Mouse (Mus musculus) megakaryocyte, adult 5-6 weeks (primary cell): Measurements from ENCODE around the gene Lonrf2. TPM values are rescaled to one million over a fixed set of nuclear protein-coding genes. Genes with fewer than 3 reads are reported as not detected.

Source experiments
- ATAC-seq: 2 replicates; pipeline ENCODE4 v1.8.0; 2016; ENCODE audit warnings: mild to moderate bottlenecking, inconsistent platforms; ENCODE audit not compliant: poor library complexity, severe bottlenecking
- total RNA-seq, 2 experiments: library from RNA; stranded (forward) in 1 of 2; stranded (reverse) in 1 of 2; fragments of 153-499, 151-499 nt in 1 of 2; fragments of 221-1000, 200-1000 nt in 1 of 2; gene quantifications; 2 replicates each; pipeline versions ENCODE4 v1.2.3 to v1.2.4; 2015 to 2017

The Lonrf2 gene
- 0.11 TPM in 1 of 2 replicates, not detected in the other for total RNA-seq (2015)
- 0.07 and 0.08 TPM in 2 replicates for total RNA-seq (2017)

DNA sequence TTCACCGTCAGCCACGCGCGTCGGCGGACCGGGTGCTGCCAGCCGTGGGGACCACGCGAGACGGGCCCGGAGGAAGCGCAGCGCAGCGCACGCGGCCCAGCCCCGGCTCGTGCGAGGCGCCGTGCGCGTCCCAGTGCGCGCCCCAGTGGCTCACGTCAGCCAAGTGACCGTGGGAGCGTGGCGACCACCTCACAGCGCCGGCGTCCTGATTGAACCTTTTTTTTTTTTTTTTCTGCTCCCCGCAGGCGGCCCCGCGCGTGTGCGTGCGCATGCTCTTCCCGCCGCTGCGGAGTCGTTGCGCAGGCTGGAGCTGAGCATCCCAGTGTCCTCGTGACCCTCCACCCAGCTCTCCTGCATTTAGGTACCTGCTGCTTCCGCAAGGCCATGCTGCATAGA is at the start of gene Lonrf2:
TSS of gene Lonrf2 (minus strand) at position 235 of the 396 bp plus-strand sequence.
- ATAC-seq = no peak

DNA sequence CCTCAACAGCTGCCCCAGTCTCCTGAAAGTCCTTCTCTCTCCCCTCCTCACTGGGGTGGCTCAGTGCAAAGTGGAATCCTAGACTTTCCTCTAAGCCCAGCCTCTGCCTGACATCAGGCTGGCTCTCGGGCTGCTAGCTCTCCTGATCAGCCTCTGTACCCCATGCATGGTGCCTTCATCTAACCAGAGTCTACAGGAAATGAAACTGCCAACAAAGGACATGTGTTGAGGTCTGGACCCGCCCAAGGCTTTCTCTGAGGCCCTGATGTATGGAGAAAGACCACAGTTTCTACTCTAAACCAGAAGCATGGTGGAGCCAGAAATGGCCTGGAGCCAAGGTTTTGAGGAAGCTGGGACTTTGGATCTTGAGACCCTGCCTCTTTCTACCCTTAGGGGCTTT is 49.4 kb upstream of the Lonrf2 start:
- ATAC-seq = peak; percentile 82

DNA sequence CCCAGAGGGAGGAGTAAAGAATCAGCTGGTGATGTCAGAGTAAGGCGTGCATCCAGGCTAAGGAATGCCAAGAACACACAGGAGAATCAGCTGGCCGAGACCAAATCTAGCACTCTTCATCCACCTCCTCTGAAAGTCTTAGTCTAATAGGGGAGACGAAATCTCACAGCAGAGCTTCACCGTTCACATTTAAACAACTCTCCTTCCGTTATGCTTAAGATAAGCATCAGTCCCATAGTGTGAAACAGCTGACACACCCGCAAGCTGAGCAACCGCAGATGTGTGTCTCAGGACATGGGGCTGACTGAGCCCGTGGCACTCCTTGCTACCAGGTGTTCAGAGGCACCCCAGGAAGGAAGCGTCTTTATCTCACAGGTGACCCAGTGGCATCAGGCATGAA is 47.3 kb upstream of the Lonrf2 start:
- ATAC-seq = no peak

DNA sequence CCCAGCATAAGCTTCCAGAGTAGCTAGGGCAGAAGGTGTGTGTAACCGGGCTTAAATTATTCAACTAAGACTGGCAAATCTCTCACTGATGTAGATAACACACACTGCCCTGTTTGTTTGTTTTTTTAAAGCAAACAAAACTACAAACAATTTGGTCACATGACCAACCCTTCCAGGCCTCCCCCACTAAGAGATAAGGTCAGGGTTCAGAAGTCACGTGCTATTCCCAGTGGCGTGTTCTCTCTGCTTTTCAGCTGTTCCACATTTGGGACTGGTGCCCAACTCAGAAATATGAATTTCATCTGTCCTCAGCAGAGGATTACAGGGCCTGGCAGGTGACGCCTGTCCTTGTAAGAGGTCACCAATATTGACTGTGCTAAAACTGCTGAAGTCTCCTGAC is 46.2 kb upstream of the Lonrf2 start:
- ATAC-seq = no peak

DNA sequence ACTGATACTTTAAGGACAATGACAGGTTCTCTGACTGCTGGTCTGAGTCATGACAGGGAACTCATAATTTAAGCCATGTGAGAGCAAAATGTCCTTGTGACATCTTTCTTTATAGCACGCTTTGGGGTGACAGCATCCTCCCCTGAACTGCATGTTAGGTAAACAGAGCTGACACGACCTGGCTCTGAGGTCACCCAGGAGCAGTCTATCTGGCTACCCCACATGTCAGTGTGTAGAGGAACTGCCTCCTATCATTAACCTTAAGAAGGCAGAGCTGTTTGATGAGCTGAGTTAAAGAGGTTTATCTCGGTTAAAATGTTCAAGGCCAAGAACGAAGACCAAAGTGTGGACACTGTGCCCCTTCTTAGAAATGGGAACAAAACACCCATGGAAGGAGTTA is 44.9 kb upstream of the Lonrf2 start:
- ATAC-seq = no peak

DNA sequence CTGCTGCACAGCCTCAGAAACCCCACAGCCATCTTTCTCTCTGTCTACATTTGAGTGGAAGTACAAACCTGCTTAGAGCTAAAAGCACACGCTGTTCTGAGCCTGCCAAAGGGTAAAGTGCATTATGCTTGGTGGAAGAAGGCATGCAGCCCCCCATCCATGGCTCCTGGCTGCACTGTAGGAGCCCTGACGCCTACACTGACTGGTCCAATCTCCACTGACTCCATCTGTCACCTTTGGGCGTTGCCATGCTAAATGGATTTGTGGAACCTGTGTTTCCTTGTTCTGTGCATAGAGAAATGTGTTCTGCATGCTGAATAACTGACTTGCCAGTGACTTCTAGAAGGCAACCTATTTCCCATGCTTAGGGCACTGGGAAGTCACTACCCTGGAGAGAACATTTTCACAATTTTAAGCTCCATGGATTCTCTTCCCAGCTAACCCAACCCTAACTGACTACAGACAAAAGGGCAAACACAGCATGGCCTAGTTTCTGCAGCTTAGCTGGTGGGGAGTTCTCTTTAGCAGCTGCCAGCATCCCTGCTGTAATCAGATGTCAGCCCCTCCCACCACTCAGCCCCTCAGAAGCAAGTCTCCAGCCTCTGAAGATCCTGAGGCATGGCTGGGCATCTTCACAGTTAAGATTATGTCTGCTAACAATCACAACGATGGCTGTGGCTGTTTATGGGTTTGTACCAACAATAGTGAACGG is 40.3 kb upstream of the Lonrf2 start:
- ATAC-seq = no peak

DNA sequence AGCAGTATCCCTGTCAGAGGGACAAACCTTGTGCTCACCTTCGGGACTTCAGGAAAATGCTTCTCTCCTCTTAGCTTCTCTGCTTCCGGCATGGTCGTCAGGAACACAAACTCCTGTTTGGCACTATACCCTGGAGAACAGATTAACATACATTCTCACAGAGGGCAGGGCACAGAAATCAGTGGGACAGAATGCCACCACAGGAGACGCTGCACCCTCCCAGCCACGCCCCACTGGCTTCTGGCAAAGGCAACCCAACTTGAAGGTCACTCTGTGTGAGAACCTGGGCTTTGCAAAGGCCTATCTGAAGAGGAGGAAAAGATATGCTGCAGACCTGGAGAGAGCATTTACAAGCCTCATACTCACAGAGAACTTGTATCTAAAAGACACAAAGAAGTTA is 37.4 kb upstream of the Lonrf2 start:
- no peak for ATAC-seq

DNA sequence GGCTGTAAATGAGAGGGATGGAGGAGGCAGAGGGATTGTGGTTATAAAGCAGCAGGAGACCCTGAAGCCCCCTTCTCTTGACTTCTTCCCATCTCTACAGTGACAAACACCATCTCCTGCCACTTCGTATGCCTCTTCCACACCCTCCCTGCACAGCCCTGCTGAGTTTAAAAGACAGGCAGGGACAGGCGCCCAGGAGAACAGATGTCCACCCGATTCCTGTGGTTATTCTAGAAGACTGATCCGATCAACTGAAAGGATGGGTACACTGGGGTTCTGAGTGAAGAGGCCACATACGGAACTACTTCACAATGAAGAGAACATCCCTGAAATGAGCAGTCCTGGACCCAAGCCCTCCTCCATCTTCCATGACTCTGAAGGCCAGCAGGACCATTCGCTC is 35.3 kb upstream of the Lonrf2 start:
- ATAC-seq = no peak

DNA sequence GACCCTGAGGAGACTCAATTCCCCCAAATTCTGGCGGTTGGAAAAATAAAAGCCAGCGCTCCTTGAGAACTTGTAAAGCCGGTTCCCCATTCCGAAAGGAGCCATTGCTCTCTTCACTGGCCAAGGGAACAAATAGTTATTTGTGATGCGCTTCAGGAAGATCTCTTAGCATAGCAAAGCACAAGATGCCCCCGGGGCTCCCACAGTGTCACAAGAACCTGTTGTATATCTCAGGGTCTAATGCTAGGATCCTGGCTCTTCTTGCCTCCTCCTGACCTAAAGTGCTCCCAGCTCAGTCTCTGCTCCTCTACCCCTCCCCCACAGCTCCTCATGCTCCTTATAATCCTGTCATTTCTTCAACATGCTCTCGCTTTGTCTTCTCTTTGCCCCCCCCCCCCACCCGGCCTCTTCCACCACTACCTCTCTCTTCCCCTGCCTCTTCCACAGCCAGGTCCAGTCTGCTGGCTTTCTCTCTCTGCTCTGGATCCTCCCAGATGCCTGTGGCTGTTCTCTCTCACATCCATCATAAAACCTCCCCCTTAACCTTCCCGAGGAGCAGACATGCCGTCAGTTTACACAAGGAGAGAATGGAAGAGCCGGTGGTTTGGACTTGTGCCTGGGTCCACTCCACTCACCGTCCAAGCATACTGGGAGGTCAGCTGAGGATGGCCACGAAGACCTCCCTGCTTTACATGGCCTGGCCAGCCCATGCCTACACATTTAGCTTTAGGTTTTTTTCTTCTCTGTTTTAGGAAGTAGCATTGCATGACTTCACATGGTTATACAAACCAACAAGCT is 33.1 kb upstream of the Lonrf2 start:
- ATAC-seq = no peak

DNA sequence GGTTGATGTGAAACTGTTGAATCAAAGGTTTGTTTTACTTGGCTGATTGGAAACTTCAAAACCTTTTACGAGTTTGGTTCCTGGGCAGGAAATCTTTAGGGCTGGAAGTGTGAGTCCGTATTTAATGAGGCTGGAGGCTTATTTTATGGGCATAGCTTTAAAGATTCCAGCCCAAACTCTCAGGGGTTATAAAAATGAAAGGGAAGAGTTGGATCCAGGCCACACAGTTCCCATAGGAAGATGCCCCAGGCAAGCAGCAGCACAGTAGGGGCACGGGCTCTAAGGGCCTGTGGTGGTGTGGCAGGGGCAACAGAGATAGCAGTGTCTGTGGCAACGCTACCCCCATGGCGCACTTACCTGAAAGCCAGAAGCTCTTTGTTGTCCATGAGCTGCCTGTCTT is 29.7 kb upstream of the Lonrf2 start:
- ATAC-seq = no peak

DNA sequence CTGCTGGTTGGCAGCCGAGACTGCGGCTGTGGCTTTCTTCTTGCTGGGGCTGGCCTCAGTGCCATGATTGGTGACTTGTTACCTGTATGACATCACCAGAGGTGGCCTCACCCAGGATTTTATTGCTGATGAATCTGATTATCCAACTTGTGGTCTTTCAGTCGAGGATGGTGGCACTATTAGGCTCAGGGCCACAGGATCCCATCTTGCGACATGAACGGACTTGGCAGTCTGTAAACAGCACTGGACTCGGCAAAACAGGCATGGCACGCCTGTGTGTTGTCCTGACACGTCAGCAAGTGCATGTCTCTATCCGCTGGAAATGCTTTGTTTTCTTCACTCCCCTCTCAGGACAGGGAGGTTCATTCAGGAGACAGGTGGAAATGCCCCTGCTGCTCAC is 27.8 kb upstream of the Lonrf2 start:
- no peak for ATAC-seq

DNA sequence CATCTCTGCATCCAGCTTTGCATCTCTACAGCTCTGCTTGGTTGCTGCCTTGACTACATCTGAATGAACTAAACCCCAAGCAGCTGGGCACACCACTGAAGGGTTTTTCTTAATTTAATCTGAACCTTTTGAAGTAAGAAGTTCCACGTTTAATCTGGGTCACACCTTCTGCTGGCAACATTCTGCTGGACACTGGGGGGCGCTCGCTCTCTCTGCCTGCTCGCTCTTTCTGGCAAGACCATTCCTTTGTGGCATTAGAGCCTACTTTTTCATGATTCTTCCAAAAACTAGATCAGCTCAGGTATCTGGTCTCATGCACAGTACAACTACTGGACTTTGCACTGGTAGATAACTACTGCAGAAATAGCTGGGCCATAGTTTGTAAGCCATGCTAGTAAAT is 25.7 kb upstream of the Lonrf2 start:
- ATAC-seq = no peak

DNA sequence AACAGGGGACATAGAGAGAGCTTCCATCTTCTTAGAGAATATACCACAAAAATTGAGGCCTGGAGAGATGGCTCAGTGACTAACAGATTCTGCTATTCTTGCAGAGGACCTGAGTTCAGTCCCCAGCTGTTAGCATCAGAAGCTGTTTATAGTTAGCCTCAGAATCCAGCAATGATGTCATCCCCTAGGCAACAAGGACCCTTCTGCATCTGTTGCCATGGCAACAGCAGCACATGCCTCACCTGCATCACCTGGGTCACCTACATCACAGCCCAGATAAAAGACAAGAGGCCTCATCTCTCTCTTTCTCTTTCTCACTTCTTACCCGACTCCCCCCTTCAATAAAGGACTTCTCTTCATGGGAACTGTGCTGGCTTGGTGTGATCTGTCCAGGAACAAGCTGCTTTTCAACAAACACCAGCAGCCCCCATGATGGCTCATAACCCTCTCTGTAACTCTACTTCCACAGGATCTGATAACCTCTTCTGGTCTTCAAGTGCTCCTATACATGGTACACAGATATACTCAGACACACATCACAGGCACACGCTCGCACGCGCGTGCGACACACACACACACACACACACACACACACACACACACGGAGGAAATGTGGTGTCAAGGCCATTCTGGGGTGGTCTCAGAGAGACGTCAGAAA is 24.5 kb upstream of the Lonrf2 start:
- ATAC-seq = no peak

DNA sequence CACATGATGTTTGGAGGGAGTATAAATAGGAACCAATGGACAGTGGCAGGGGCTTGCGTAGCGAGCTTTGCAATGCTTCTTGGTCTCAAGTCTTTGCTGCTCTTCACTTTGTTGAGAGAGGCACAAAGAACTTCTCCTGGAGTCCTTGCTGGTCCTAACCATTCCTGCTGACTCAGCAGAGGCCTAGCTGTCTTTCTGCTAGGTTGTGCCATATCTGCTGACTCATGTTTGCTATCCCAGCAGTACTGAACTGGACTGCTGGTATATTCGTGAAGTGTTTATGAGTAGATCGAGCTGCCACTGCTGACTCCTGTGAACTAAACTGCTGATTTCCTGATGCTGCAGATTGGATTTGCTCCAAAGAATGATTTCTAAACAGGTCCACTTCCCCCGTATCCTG is 23.7 kb upstream of the Lonrf2 start:
- no peak for ATAC-seq

DNA sequence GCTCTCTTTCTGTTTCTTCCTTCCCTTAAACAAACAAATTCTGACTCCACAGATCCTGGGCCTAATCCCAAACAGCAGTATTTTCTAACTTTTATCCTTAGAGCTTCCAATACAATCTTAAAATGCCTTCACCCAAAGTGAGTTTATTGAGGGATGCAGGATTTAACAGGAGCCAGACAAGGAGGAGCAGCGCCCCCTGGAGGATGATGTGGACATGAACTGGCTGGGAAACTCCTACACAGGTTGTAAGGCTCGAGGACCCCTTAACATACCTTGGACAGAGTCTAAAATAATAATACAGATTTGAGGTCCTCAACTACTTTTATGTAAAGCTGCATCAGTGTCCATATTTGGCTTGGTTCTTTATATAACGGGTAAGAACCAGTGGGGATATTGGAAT is 19.7 kb upstream of the Lonrf2 start:
- ATAC-seq = no peak

DNA sequence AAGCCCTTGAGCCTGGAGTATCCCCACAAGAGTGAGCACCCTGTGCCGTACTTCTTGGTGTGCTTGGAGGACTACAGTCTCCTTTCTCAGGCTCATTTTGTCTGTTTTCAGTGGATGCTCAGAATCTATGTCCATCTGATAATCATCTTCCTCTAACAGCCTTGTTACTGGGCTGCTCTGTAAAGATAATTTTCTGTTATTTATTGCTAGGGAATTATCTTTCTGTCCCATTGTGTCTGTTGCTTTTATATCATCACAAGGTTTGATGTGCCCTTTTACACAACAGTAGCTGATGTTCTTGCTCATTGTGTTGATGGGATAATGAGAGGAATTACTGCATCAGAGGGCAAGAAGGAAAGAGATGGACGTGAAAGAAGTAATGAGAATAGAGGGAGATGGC is 15.7 kb upstream of the Lonrf2 start:
- ATAC-seq = no peak

DNA sequence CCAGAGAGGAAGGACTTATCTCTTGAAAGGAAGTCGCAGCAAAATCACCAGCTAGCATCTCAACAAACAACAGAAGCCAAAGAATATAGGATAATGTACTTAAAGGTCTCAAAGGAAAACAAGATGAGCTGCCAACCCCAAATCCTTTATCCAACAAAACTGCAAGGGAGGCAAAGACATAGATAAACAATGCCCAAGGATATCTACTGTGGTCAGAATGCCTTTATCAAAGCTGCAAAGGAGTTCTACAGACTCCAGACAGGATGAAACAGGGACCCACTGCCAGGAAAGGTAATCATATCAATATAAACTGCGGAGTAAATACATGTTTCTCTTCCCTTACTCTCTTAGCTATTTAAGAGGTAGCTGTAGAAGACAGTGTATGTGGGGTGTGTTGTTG is 14.1 kb upstream of the Lonrf2 start:
- no peak for ATAC-seq

DNA sequence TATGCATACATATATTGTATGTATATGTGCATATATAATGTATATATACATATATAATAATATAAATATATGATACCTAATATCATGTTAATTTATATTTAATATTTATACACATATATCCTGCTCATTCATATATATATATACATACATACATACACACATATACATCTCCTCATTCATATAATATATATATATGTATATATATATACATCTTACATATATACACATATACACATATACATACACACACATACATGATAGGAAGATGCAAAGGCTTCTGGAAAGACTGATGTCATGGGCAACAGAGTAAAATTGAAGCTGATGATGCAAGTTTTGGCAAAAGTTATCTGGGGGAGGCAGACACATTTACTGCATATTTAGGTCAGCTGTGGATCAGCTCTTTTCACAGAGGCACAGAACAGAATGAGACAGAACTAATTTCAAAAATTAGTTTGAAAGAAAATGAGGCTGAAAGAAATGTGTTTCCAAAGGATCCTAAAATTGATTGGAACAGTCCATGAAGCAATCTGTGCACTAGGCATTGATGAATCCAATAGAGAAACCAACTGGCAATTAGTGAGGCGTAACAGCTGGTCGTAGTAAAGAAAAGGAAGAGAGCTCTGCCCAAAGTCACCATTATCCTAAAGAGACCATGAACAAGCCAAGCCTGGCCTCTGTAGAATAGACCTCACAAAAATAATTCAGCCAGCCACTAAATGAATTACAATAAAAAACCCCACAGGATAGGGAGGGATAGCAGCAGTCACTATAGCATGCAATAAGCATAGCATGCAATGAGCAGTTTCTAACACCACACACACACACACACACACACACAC is 12.2 kb upstream of the Lonrf2 start:
- ATAC-seq = no peak

DNA sequence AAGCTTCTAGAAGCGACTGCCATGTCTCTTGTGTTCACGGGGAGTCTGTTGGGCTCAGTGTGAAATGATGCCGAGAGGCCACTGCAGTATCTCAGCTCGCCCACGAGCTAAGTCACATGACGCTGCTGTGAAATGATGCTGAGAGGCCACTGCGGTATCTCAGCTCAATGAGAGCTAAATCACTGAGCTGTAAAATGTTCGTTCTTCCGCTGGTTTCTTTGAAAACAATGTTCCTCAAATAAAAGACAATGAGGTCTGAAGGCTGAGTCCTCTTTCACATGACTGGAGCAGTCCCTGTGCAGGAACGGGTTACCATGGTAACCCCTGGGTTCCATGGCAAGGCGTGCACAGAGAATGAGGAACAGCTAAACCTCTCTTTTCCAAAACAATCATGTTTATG is 11.5 kb upstream of the Lonrf2 start:
- no peak for ATAC-seq

DNA sequence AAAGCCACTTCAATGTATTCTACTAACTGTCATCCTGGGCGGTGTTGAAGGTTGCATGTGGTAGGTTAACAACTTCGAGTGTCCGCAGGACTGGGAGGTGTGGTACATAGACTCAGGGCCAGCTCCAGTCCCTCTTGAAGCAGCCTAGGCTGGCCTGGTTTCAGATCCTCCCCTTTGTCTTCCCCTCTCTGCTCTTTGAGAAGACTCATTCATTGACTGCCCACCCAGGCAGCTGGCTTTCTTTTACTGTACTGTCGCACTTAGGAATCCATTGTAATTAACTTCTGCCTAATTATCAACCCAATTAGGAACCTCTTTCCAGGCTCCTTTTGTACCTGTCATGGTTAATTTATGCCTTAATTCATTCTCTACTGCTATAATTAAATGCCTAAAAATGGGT is 6.8 kb upstream of the Lonrf2 start:
- ATAC-seq = no peak

DNA sequence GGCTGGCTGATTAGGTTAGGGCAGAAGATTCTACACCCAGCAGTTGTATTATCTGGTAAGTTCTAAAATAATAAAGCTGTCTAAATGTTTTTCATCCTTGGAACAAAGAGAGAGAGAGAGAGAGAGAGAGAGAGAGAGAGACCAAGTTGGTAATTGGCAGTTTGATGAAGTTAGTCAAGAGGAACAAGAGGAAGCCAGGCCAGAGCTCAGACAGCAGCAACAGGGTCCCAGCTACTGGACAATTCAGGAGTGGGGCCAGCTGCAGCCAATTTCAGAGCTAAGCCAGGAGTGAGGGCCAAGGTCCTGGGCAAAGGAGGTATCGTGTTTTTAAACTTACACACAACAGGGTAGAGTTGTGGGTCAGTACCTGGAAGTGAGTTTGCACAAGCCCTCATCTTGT is 6.3 kb upstream of the Lonrf2 start:
- ATAC-seq = no peak
